Mouse (Mus musculus) adrenal gland, adult 10 weeks (tissue): ENCODE results near the gene Saa1. TPM values are rescaled to one million over a fixed set of nuclear protein-coding genes. Genes with fewer than 3 reads are reported as not detected.

Source experiments
- polyA plus RNA-seq: library from polyadenylated mRNA; stranded (reverse); fragments of 350-450 nt; fragmentation: Illumina TruSeq; extraction: RNeasy Lipid Tissue Mini Kit (QIAGEN cat#74804); gene quantifications from one replicate; pipeline ENCODE4 v1.2.3, GENCODE M21; 2014; ENCODE audit warnings: low read depth, low replicate concordance

The Saa1 gene
- polyA plus RNA-seq: not detected

DNA sequence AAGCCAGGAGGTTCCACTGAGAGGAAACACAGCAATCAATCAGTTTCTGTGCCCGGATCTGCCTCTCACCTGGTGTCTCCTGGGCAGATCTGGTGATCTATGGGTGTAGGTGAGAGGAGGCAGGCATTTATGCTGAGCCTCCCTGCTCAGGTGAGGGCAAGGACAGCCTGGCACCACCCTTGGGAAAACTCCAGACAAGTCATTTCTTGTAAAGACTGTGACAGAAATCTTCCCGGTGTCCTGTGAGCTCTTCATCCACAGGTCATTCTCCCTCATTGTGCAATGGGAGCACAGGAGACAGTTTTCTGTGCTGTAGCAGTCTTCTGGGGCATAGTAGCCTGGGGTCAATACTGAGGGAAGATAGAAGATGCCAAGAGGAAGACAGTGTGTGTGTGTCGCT lies at the start of gene Saa1:
Gene Saa1 (minus strand): TSS at position 101 of the 400 bp plus-strand sequence.

DNA sequence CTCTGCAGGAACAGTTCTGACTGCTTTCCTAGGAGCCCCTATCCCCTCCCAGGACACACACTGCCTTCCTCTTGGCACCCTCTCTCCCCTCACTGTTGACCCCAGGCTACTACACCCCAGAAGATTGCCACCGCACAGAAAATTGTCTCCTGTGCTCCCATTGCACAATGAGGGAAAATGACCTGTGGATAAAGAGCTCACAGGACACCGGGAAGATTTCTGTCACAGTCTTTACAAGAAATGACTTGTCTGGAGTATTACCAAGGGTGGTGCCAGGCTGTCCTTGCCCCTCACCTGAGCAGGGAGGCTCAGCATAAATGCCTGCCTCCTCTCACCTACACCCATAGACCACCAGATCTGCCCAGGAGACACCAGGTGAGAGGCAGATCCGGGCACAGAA lies 8.7 kb upstream of the Saa1 start, which contains the start of gene Saa2:
Gene Saa2 (plus strand): TSS at position 301 of the 400 bp plus-strand sequence.

DNA sequence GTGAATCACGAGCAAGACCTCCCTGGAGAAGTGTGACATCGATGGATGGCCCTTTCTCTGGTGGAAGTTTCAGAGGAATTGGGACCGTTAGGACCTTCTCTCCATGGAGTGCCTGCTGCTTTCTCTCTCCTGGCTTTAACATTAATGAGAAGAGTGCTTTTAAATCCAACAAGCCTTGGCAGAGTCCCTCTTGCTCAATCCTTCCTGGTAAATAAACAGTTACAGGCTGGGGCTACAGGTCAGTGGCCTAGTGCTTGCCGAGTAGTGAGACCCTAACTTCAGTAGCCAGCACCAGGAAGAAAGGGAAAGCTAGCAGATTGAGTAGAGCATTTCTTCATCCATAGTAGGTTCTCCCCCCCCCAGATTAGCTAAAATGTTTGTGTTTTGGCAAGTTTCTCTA lies 10.3 kb downstream of the Saa1 start, which contains the start of gene Saa4:
Gene Saa4 (minus strand): TSS at position 146 of the 400 bp plus-strand sequence.

DNA sequence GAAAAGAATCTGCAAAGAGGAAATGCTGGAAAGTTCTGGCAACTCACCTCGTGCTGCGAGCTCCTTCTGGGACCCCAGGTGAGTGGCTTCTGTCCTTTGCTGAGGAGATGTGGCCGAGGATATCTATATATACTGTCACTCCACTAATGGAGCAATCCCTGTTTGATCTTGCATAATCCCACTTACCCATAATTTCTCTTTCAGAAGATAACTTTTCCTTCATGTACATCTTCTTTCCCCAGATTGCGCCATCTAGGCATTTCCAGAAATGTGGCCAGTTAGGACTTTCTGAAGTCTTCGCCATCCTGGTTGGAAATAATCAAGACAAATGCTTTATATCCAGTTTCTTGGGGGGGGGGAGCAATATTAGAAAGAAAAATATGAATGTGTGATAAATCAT lies 27.2 kb downstream of the Saa1 start, which contains the start of gene Saa3:
Gene Saa3 (minus strand): TSS at position 101 of the 400 bp plus-strand sequence.

DNA sequence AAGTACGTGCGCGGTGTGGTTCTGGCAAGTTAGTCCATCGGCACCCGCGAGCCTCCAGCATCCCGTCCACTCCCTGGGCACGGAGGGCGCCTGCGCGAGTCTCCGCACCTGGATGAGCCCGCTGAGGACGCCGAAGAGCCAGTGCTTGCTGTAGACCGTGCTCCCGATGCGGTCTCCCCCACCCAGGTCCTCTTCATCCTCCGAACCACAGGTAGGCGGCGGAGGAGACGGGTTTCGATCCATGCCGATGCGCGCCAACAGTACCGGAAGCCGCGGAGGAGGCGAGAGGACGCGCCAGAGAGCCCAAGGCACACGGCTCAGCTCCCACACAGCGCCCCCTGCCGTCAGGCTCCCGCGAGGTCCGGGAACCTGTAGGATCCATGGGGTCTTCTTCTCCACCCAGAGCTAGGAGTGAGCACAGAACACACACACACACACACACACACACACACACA lies 32.4 kb downstream of the Saa1 start, which contains the start of gene Saal1:
Gene Saal1 (minus strand): TSS at position 291 of the 455 bp plus-strand sequence.

Other genes starting within 250 kb of the Saa1 start
- 2.1 TPM for gene Sergef, start 103.2 kb downstream of the Saa1 start, polyA plus RNA-seq
- not detected for gene Tph1, start 70.4 kb downstream of the Saa1 start, polyA plus RNA-seq
- 5.3 TPM for gene Saal1, start 32.3 kb downstream of the Saa1 start, polyA plus RNA-seq
- gene Saa3, start 27.3 kb downstream of the Saa1 start, polyA plus RNA-seq: not detected
- gene Saa4, start 10.4 kb downstream of the Saa1 start, polyA plus RNA-seq: not detected
- gene Saa2, start 8.8 kb upstream of the Saa1 start, polyA plus RNA-seq: not detected
- 26.5 TPM for gene Hps5, start 53.1 kb upstream of the Saa1 start, polyA plus RNA-seq
- gene Gtf2h1, start 53.1 kb upstream of the Saa1 start, polyA plus RNA-seq: 89.9 TPM
- 91.6 TPM for gene Ldha, start 98.5 kb upstream of the Saa1 start, polyA plus RNA-seq
- not detected for gene Ldhc, start 118.2 kb upstream of the Saa1 start, polyA plus RNA-seq
- 405 TPM for gene Tsg101, start 177.0 kb upstream of the Saa1 start, polyA plus RNA-seq
- 34.7 TPM for gene Uevld, start 215.5 kb upstream of the Saa1 start, polyA plus RNA-seq
- not detected for gene Gm9999, start 240.6 kb upstream of the Saa1 start, polyA plus RNA-seq